Mouse (Mus musculus) midbrain, embryonic 15.5 days (tissue): ENCODE data around the gene Lrrc8b. TPM values are rescaled to one million over a fixed set of nuclear protein-coding genes. Genes with fewer than 3 reads are reported as not detected.

Experiments
- ATAC-seq: fragments of 200-750 bp; cut with Nextera tagmentation; replicated peaks from 2 replicates; pipeline ENCODE4 v1.8.0; 2017; ENCODE audit warnings: moderate TSS enrichment
- H3K27ac ChIP-seq: fragments of 300-500 bp; sonication (generic); 2 replicates; pipeline ENCODE4 v1.5.1; 2015; ENCODE audit warnings: mild to moderate bottlenecking, inconsistent platforms
- H3K27me3 ChIP-seq: fragments of 300-500 bp; sonication (generic); replicated peaks from 2 replicates; pipeline ENCODE4 v1.6.1; 2015; ENCODE audit warnings: inconsistent platforms
- H3K36me3 ChIP-seq: fragments of 300-500 bp; sonication (generic); replicated peaks from 2 replicates; pipeline ENCODE4 v1.6.1; 2015; ENCODE audit warnings: inconsistent platforms
- H3K4me1 ChIP-seq: fragments of 300-500 bp; sonication (generic); 2 replicates; pipeline ENCODE4 v1.6.1; 2015; ENCODE audit warnings: inconsistent platforms
- H3K4me2 ChIP-seq: fragments of 300-500 bp; sonication (generic); 2 replicates; pipeline ENCODE4 v1.6.1; 2015; ENCODE audit warnings: inconsistent platforms, mild to moderate bottlenecking, moderate library complexity
- H3K4me3 ChIP-seq: fragments of 300-500 bp; sonication (generic); 2 replicates; pipeline ENCODE4 v1.5.1; 2015; ENCODE audit warnings: mild to moderate bottlenecking, inconsistent platforms
- H3K9ac ChIP-seq: fragments of 300-500 bp; sonication (generic); 2 replicates; pipeline ENCODE4 v1.6.1; 2015; ENCODE audit warnings: mild to moderate bottlenecking, inconsistent platforms
- H3K9me3 ChIP-seq: fragments of 300-500 bp; sonication (generic); 2 replicates; pipeline ENCODE4 v1.6.1; 2016; ENCODE audit warnings: inconsistent platforms
- WGBS: fragments of 180-500 bp; shearing (Covaris S2); methylation state at CpG from one replicate; pipeline ENCODE4 v1.1.7; 2015; ENCODE audit warnings: mixed read lengths; 5-methylcytosine and 5-hydroxymethylcytosine counted together
- polyA plus RNA-seq: library from polyadenylated mRNA; unstranded; fragments of >200 nt; fragmentation: Nextera tagmentation; extraction: Ambion mirVana; gene quantifications from 2 replicates; pipeline ENCODE4 v1.2.1, GENCODE M21; 2015

Lrrc8b gene
- polyA plus RNA-seq, 1 experiment from 2014 or later, result 18.0 TPM

GRCm38 (mm10) chr5:105526766-105527165, 111.2 kb downstream of the Lrrc8b start:
- H3K4me2 ChIP-seq, result no peak overlapping the region
- H3K4me1 ChIP-seq, result peaks cover 6% of the 10 kb centered on the region; the same call in 1 of the 2 replicates
- 95% methylated on average over 9 of the region's 9 CpGs for WGBS
- no peak overlapping the region for H3K27ac ChIP-seq
- no peak overlapping the region for H3K4me3 ChIP-seq
- H3K9me3 ChIP-seq, result no peaks in the 10 kb centered on the region
- no peak overlapping the region for H3K9ac ChIP-seq
- no peaks in the 10 kb centered on the region for H3K36me3 ChIP-seq
- no peak for ATAC-seq
- H3K27me3 ChIP-seq, result no peaks in the 10 kb centered on the region

GRCm38 (mm10) chr5:105527477-105528331, 112.1 kb downstream of the Lrrc8b start:
- H3K36me3 ChIP-seq, result no peaks in the 10 kb centered on the region
- 95% methylated on average over 23 of the region's 23 CpGs for WGBS
- no peak overlapping the region for H3K27ac ChIP-seq
- ATAC-seq, result no peak
- no peaks in the 10 kb centered on the region for H3K27me3 ChIP-seq
- H3K9me3 ChIP-seq, result no peaks in the 10 kb centered on the region
- no peak overlapping the region for H3K9ac ChIP-seq
- peaks cover 6% of the 10 kb centered on the region; the same call in 1 of the 2 replicates for H3K4me1 ChIP-seq
- H3K4me2 ChIP-seq, result no peak overlapping the region
- no peak overlapping the region for H3K4me3 ChIP-seq

- Histone ChIP-seq H3K9me3 (no peaks in the 10 kb centered on the region), H3K4me1 (no peaks in the 10 kb centered on the region), H3K9ac (no peak overlapping the region), H3K36me3 (no peaks in the 10 kb centered on the region), H3K27me3 (no peaks in the 10 kb centered on the region), H3K4me2 (no peak overlapping the region), H3K4me3 (no peak overlapping the region), H3K27ac (no peak overlapping the region)
- ATAC-seq, result no peak
- 85% methylated on average over 6 of the region's 6 CpGs for WGBS
Measured at GRCm38 (mm10) chr5:105530576-105530975, 115.0 kb downstream of the Lrrc8b start.

- H3K4me1 ChIP-seq, result no peaks in the 10 kb centered on the region
- H3K36me3 ChIP-seq, result no peaks in the 10 kb centered on the region
- no peaks in the 10 kb centered on the region for H3K9me3 ChIP-seq
- H3K4me2 ChIP-seq, result no peak overlapping the region
- no peak overlapping the region for H3K4me3 ChIP-seq
- no peak for ATAC-seq
- WGBS, result 89% methylated on average over 3 of the region's 3 CpGs
- H3K27ac ChIP-seq, result no peak overlapping the region
- no peak overlapping the region for H3K9ac ChIP-seq
- no peaks in the 10 kb centered on the region for H3K27me3 ChIP-seq
Measured at GRCm38 (mm10) chr5:105535186-105535585, 119.6 kb downstream of the Lrrc8b start.

GRCm38 (mm10) chr5:105536172-105536571, 120.6 kb downstream of the Lrrc8b start:
- Histone ChIP-seq H3K27me3 (no peaks in the 10 kb centered on the region), H3K4me3 (no peak overlapping the region), H3K27ac (no peak overlapping the region), H3K4me1 (no peaks in the 10 kb centered on the region), H3K36me3 (no peaks in the 10 kb centered on the region), H3K4me2 (no peak overlapping the region), H3K9me3 (no peaks in the 10 kb centered on the region), H3K9ac (no peak overlapping the region)
- ATAC-seq, result no peak
- 90% methylated on average over 2 of the region's 2 CpGs for WGBS

- Histone ChIP-seq H3K4me3 (no peak overlapping the region), H3K27me3 (no peaks in the 10 kb centered on the region), H3K9ac (no peak overlapping the region), H3K4me2 (no peak overlapping the region), H3K9me3 (no peaks in the 10 kb centered on the region), H3K4me1 (no peaks in the 10 kb centered on the region), H3K27ac (no peak overlapping the region), H3K36me3 (no peaks in the 10 kb centered on the region)
- no peak for ATAC-seq
- WGBS, result 75% methylated on average over 11 of the region's 11 CpGs
Measured at GRCm38 (mm10) chr5:105537101-105537723, 121.6 kb downstream of the Lrrc8b start.

Other genes starting within 250 kb of the Lrrc8b start
- 1.7 and 2.0 TPM in 2 replicates for gene Gbp10, start 176.2 kb upstream of the Lrrc8b start, polyA plus RNA-seq
- gene Gm43302, start 122.1 kb upstream of the Lrrc8b start, polyA plus RNA-seq, result 0.33 and 0.70 TPM in 2 replicates
- 2.0 and 3.5 TPM in 2 replicates for gene Gbp6, start 122.1 kb upstream of the Lrrc8b start, polyA plus RNA-seq
- gene Lrrc8c, start 103.6 kb downstream of the Lrrc8b start, polyA plus RNA-seq, result 13.2 and 13.6 TPM in 2 replicates